Mouse (Mus musculus) liver, embryonic 14.5 days (tissue): Measurements from ENCODE around the gene Adcy3.

Source experiments
- CTCF ChIP-seq: IDR thresholded peaks from 2 replicates; pipeline ENCODE4 v1.5.1; 2016; ENCODE audit warnings: antibody characterized with exemption, low read depth, control low read depth
- EP300 ChIP-seq: IDR thresholded peaks from 2 replicates; pipeline ENCODE4 v1.6.1; 2016; ENCODE audit warnings: antibody characterized with exemption, low read depth

DNA sequence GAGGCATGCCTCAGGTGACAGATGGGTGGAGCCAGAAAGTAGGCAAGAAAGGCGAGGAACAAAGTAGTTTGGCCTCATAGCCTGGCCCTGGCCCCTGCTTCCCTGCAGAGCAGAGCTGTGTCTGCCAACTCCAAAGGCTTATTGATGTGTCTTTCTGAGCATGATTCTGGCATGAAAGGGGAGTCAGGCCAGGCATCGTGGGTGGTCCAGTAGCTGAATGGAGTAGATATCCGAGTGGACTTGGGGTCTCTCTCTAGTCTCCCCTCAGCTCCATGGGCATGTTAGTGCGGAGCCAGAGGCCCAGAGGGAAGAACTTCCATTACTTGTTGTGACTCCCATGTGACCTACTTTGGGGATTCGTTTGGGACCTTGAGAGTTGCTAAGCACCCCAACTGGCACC is 45.9 kb downstream of the Adcy3 start:
- TF ChIP-seq EP300 = no peak
- no peak for TF ChIP-seq CTCF
